Mouse (Mus musculus) naive thymus-derived CD4-positive, alpha-beta T cell, adult 2 months (primary cell): ENCODE results near the gene Plekhg5.

Experiments
- DNase-seq: peaks from one replicate; pipeline ENCODE4 v3.0.0-alpha.2; 2011; ENCODE audit warnings: low read depth

Gene Plekhg5

GRCm38 (mm10) chr4:152125161-152126025 lies 53.1 kb downstream of the Plekhg5 start:
- DNase-seq, result peak; percentile 66

- DNase-seq, result peak; percentile 24
Observed at GRCm38 (mm10) chr4:152126026-152126920, 54.0 kb downstream of the Plekhg5 start.

GRCm38 (mm10) chr4:152127884-152128283 lies 55.6 kb downstream of the Plekhg5 start:
- DNase-seq, result no peak

- DNase-seq, result no peak
Observed at GRCm38 (mm10) chr4:152128784-152129183, 56.5 kb downstream of the Plekhg5 start.

- peak; percentile 27 for DNase-seq
Observed at GRCm38 (mm10) chr4:152129395-152129930, 57.2 kb downstream of the Plekhg5 start.

GRCm38 (mm10) chr4:152130771-152131653 lies 58.7 kb downstream of the Plekhg5 start:
- DNase-seq, result peak; percentile 74

GRCm38 (mm10) chr4:152131809-152132771 lies 59.8 kb downstream of the Plekhg5 start:
- DNase-seq, result peak; percentile 55

- peak; percentile 30 for DNase-seq
Observed at GRCm38 (mm10) chr4:152132772-152133169, 60.5 kb downstream of the Plekhg5 start.

GRCm38 (mm10) chr4:152133213-152133612 lies 60.9 kb downstream of the Plekhg5 start:
- DNase-seq, result peak; percentile 21

- peak; percentile 81 for DNase-seq
Observed at GRCm38 (mm10) chr4:152134507-152134906, 62.2 kb downstream of the Plekhg5 start.

GRCm38 (mm10) chr4:152135363-152135762 lies 63.1 kb downstream of the Plekhg5 start:
- no peak for DNase-seq

- DNase-seq, result peak; percentile 82
Observed at GRCm38 (mm10) chr4:152136112-152136875, 64.0 kb downstream of the Plekhg5 start.

- DNase-seq, result no peak
Observed at GRCm38 (mm10) chr4:152136876-152137250, 64.6 kb downstream of the Plekhg5 start.

- peak; percentile 89 for DNase-seq
Observed at GRCm38 (mm10) chr4:152138497-152139260, 66.4 kb downstream of the Plekhg5 start.

GRCm38 (mm10) chr4:152140441-152140840 lies 68.1 kb downstream of the Plekhg5 start:
- DNase-seq, result peak; percentile 71

- no peak for DNase-seq
Observed at GRCm38 (mm10) chr4:152141521-152142135, 69.3 kb downstream of the Plekhg5 start.

- DNase-seq, result no peak
Observed at GRCm38 (mm10) chr4:152143632-152144031, 71.3 kb downstream of the Plekhg5 start.

GRCm38 (mm10) chr4:152145473-152145872 lies 73.2 kb downstream of the Plekhg5 start:
- DNase-seq, result no peak
